Mouse (Mus musculus): ENCODE results near the gene Mrps6. TPM values are rescaled to one million over a fixed set of nuclear protein-coding genes. Genes with fewer than 3 reads are reported as not detected.

The Mrps6 gene
- polyA plus RNA-seq, 1 experiment from 2014 or later, result 183 TPM

DNA sequence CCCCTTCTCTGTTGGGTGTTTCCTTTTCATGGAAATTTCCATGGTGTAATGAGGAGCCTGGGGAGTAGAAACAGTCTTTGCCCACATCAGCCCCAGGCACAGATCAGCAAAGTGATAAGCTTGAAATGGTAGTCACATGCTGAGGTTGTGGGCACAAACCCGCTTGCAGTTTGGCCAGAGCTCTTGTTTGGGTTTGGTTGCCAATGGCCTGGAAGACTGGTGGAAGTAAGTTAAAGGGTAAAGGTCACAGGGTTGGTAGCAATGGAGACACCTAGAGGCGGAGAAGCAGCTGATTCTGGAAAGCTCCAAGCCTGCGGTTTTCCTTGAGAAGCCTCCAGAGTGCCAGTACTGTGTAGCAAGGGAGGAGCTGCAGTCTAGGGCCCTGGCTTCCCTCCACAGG lies 47.6 kb downstream of the Mrps6 start:
- no peak for ATAC-seq (ENCODE audit: low FRiP score, low read depth)
- H3K36me3 ChIP-seq, result no peaks in the 10 kb centered on the region
- H3K27ac ChIP-seq (replicated peaks), result no peak overlapping the region
- no peak overlapping the region for H3K4me3 ChIP-seq
- H3K4me1 ChIP-seq (replicated peaks), result 0 out of 2 replicates have a peak, but pooled peaks cover 11% of the 10 kb centered on the region
- H3K9me3 ChIP-seq, result no peaks in the 10 kb centered on the region
- no peak overlapping the region for H3K9ac ChIP-seq
- no peak overlapping the region for H3K4me2 ChIP-seq
- 83% methylated on average over 3 of the region's 3 CpGs for WGBS
- H3K27me3 ChIP-seq, result no peaks in the 10 kb centered on the region

DNA sequence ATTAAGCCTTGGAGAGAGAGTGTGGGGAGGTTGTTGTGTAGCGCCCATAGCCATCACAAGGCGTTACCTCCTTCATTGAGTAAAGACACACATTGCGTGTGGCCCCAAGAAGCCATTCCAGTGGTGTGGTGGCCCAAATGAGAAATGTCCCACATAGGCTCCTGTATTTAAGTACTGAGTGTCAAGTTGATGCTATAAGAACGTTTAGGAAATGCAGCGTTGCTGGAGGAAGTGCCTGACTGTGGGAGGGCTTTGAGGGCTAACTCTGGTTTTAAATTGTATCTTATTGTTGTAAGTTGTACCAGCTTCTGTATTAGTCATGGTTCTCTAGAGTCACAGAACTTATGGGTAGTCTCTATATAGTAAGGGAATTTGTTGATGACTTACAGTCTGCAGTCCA lies 49.3 kb downstream of the Mrps6 start:
- Histone ChIP-seq H3K9me3 (no peaks in the 10 kb centered on the region), H3K27me3 (no peaks in the 10 kb centered on the region), H3K9ac (no peak overlapping the region), H3K27ac (replicated peaks) (no peak overlapping the region), H3K4me1 (replicated peaks) (0 out of 2 replicates have a peak, but pooled peaks cover 10% of the 10 kb centered on the region), H3K36me3 (no peaks in the 10 kb centered on the region; the same call in 1 of the 2 replicates), H3K4me2 (no peak overlapping the region), H3K4me3 (no peak overlapping the region)
- no peak for ATAC-seq (ENCODE audit: low FRiP score, low read depth)
- 92% methylated on average over 5 of the region's 5 CpGs for WGBS

DNA sequence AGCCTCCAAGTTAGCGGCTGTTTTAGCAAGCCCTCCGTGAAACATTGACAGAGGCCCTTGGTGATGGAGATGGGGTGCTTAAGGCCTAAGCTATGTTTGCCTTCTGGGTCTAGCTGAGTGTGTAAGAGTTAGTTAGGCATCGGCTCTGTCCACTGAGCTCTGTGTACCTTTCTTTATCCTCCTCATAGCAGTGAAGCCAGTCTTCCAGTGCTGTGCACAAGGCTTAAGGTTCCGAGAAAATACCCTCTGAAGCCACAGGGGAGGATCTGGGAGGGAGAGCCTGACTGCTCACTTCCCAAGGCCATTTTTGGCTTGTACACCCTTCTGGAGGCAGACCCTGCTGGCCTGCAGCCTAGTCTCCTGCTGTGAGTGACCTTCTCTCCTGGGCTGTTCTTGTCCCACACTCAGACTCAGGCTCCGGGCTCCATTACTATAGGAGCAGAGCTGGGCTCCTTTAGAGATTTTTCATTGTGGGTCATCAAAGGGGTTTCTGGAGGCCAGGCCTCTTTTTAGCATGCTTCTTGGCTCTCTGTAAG lies 56.7 kb downstream of the Mrps6 start:
- no peak overlapping the region for H3K9ac ChIP-seq

GRCm38 (mm10) chr16:92115611-92116421 lies 57.7 kb downstream of the Mrps6 start:
- H3K4me3 ChIP-seq, result no peak overlapping the region
- H3K36me3 ChIP-seq, result peaks cover 7% of the 10 kb centered on the region
- peak overlapping the region; percentile 25 for H3K4me2 ChIP-seq
- peaks cover 40% of the 10 kb centered on the region for H3K4me1 ChIP-seq (replicated peaks)
- ATAC-seq (ENCODE audit: low FRiP score, low read depth), result peak; percentile 65; the same call in 1 of the 2 replicates
- H3K27me3 ChIP-seq, result no peaks in the 10 kb centered on the region
- no peak overlapping the region for H3K9ac ChIP-seq
- peak overlapping the region; percentile 79 for H3K27ac ChIP-seq (replicated peaks)
- 14% methylated on average over 20 of the region's 20 CpGs for WGBS
- H3K9me3 ChIP-seq, result no peaks in the 10 kb centered on the region

More for the DNA sequence above, 56.7 kb downstream of the Mrps6 start:
- peaks cover 7% of the 10 kb centered on the region for H3K36me3 ChIP-seq
- H3K4me2 ChIP-seq, result no peak overlapping the region
- 0 out of 2 replicates have a peak, but pooled peaks have one; percentile 24 for ATAC-seq (ENCODE audit: low FRiP score, low read depth)
- H3K4me3 ChIP-seq, result no peak overlapping the region
- H3K9me3 ChIP-seq, result no peaks in the 10 kb centered on the region
- peaks cover 40% of the 10 kb centered on the region for H3K4me1 ChIP-seq (replicated peaks)
- H3K27me3 ChIP-seq, result no peaks in the 10 kb centered on the region
- H3K27ac ChIP-seq (replicated peaks), result peak overlapping the region; percentile 79
- 61% methylated on average over 5 of the region's 5 CpGs for WGBS

- peak overlapping the region; percentile 79 for H3K27ac ChIP-seq (replicated peaks)
- no peak overlapping the region for H3K4me2 ChIP-seq
- H3K27me3 ChIP-seq, result no peaks in the 10 kb centered on the region
- no peak for ATAC-seq (ENCODE audit: low FRiP score, low read depth)
- peaks cover 5% of the 10 kb centered on the region for H3K36me3 ChIP-seq
- 56% methylated on average over 9 of the region's 9 CpGs for WGBS
- H3K9ac ChIP-seq, result no peak overlapping the region
- peaks cover 40% of the 10 kb centered on the region for H3K4me1 ChIP-seq (replicated peaks)
- no peak overlapping the region for H3K4me3 ChIP-seq
- H3K9me3 ChIP-seq, result no peaks in the 10 kb centered on the region
Observed at GRCm38 (mm10) chr16:92117337-92118209, 59.5 kb downstream of the Mrps6 start.

DNA sequence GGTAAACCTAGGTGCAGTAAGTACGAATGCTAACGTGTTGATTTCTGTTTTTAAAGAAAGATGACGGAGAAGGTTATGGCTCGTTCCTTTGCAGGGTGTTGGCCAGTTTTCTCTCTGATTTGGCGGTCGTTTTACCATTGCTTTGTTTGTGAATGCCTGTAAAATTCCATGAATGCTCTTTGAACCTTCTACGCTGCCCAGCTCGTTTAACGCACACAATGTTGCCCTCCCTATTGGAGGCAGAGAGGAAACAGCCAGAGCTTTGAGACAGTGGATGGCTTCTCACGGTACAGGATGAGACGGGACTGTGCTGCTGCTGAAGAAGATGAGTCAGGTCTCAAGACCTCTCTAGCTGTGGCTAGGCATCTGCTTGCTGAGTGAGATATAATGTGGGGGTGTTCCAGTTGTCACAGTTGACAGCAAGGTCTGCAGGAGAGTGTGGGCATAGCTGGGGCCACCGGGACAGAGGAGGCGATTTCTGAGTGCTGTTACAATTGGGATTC lies 61.0 kb downstream of the Mrps6 start:
- ATAC-seq (ENCODE audit: low FRiP score, low read depth), result no peak
- WGBS, result 53% methylated on average over 13 of the region's 13 CpGs
- H3K4me1 ChIP-seq (replicated peaks), result peaks cover 38% of the 10 kb centered on the region

DNA sequence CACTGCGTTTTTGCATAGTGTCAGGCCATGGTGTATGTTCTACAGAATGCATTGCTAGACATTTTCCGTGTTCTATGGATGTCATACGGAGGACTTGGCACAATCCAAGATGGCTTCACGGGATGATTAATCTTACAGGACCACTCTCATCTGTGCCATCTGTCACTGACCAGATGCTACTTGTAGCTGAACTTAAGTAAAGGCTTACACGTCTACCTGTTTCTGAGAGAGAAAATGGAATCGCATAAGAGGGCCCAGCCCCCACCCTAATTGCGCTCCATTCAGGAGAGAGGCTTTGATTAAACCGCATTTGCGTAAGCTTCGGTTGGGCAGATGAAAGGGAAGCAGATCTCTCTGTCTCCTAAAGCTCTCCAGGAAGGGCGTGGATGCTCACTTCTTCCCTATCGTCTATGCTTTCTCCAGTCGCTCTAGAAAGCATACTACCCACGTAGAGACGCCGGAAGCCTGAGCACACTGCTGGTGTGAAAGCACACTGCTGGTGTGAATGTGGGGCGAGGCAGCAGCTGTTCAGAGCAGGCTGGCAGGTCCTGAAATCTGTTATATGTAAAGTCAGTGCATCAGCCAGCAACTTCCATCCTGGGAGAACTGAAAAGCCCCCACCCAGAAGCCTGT lies 62.9 kb downstream of the Mrps6 start:
- 66% methylated on average over 17 of the region's 17 CpGs for WGBS
- Histone ChIP-seq H3K9ac (no peak overlapping the region), H3K36me3 (no peaks in the 10 kb centered on the region), H3K4me2 (no peak overlapping the region), H3K27me3 (no peaks in the 10 kb centered on the region), H3K27ac (replicated peaks) (peak overlapping the region; percentile 52; the same call in 1 of the 2 replicates), H3K9me3 (no peaks in the 10 kb centered on the region), H3K4me3 (no peak overlapping the region), H3K4me1 (replicated peaks) (peaks cover 18% of the 10 kb centered on the region)
- ATAC-seq (ENCODE audit: low FRiP score, low read depth), result no peak

More for the DNA sequence above, 61.0 kb downstream of the Mrps6 start:
- H3K9me3 ChIP-seq, result no peaks in the 10 kb centered on the region
- no peak overlapping the region for H3K27ac ChIP-seq (replicated peaks)
- H3K4me3 ChIP-seq, result no peak overlapping the region
- H3K4me2 ChIP-seq, result no peak overlapping the region
- no peak overlapping the region for H3K9ac ChIP-seq
- no peaks in the 10 kb centered on the region for H3K27me3 ChIP-seq
- no peaks in the 10 kb centered on the region for H3K36me3 ChIP-seq

DNA sequence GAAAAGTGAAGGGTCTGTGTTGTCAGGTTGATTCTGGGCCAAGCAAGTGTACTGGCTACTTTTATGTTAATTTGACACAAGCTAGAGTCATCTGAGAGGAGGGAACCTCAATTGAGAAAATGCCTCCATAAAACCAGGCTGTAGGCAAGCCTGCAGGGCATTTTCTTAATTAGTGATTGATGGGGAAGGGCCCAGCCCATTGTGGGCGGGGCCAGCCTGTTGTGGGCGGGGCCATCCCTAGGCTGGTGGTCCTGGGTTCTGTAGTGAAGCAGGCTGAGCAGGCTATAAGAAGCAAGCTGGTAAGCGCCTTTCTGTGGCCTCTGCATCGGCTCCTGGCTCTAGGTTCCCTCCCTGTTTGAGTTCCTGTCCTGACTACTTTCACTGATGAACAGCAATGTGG lies 69.2 kb downstream of the Mrps6 start:
- Histone ChIP-seq H3K36me3 (no peaks in the 10 kb centered on the region), H3K4me3 (no peak overlapping the region), H3K4me2 (no peak overlapping the region), H3K9ac (no peak overlapping the region), H3K27me3 (no peaks in the 10 kb centered on the region), H3K27ac (replicated peaks) (no peak overlapping the region), H3K9me3 (no peaks in the 10 kb centered on the region), H3K4me1 (replicated peaks) (no peaks in the 10 kb centered on the region)
- no peak for ATAC-seq (ENCODE audit: low FRiP score, low read depth)
- 55% methylated on average over 4 of the region's 4 CpGs for WGBS

- H3K36me3 ChIP-seq, result no peaks in the 10 kb centered on the region
- no peaks in the 10 kb centered on the region for H3K4me1 ChIP-seq (replicated peaks)
- no peak overlapping the region for H3K4me3 ChIP-seq
- WGBS, result 89% methylated on average over 5 of the region's 5 CpGs
- H3K27ac ChIP-seq (replicated peaks), result no peak overlapping the region
- no peak for ATAC-seq (ENCODE audit: low FRiP score, low read depth)
- no peak overlapping the region for H3K9ac ChIP-seq
- no peaks in the 10 kb centered on the region for H3K27me3 ChIP-seq
- no peak overlapping the region for H3K4me2 ChIP-seq
- no peaks in the 10 kb centered on the region for H3K9me3 ChIP-seq
Observed at GRCm38 (mm10) chr16:92127666-92128065, 69.6 kb downstream of the Mrps6 start.

- no peaks in the 10 kb centered on the region for H3K9me3 ChIP-seq
- H3K27ac ChIP-seq (replicated peaks), result no peak overlapping the region
- H3K4me3 ChIP-seq, result no peak overlapping the region
- H3K36me3 ChIP-seq, result no peaks in the 10 kb centered on the region
- H3K4me2 ChIP-seq, result no peak overlapping the region
- no peaks in the 10 kb centered on the region for H3K27me3 ChIP-seq
- no peak for ATAC-seq (ENCODE audit: low FRiP score, low read depth)
- H3K9ac ChIP-seq, result no peak overlapping the region
- 91% methylated on average over 8 of the region's 8 CpGs for WGBS
- 0 out of 2 replicates have a peak, but pooled peaks cover 2% of the 10 kb centered on the region for H3K4me1 ChIP-seq (replicated peaks)
Observed at GRCm38 (mm10) chr16:92129843-92130242, 71.8 kb downstream of the Mrps6 start.

DNA sequence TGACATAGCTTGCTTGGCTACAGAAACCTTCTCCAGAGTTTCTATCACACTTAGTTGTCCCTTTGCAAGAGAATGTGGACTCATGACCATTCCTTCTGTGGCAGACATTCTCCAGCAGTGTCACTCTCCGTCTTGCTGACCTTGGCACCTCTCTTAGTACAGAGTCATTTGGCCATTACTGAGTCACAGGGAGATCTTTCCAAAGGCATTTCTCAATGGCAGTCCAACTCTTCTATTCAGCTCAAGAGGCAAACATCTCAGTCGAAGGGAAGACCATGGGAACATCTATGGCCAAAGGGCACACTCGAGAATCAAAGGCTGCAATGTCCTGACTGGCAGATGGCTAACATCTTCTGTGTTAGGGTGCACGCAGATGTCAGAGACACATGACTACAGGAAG lies 74.4 kb downstream of the Mrps6 start:
- H3K4me3 ChIP-seq, result no peak overlapping the region
- H3K4me2 ChIP-seq, result no peak overlapping the region
- H3K27me3 ChIP-seq, result no peaks in the 10 kb centered on the region
- H3K9me3 ChIP-seq, result no peaks in the 10 kb centered on the region
- 90% methylated on average over 4 of the region's 4 CpGs for WGBS
- ATAC-seq (ENCODE audit: low FRiP score, low read depth), result no peak
- no peak overlapping the region for H3K27ac ChIP-seq (replicated peaks)
- 0 out of 2 replicates have a peak, but pooled peaks cover 2% of the 10 kb centered on the region for H3K4me1 ChIP-seq (replicated peaks)
- no peaks in the 10 kb centered on the region for H3K36me3 ChIP-seq
- H3K9ac ChIP-seq, result no peak overlapping the region
